Mouse (Mus musculus): ENCODE measurements around the gene Olfr209. TPM values are rescaled to one million over a fixed set of nuclear protein-coding genes. Genes with fewer than 3 reads are reported as not detected.
"Not testable (repeated sequence)": the region's sequence is repeated elsewhere in the genome, so short reads cannot be mapped to it uniquely, and the experiment has no call there.

Gene Olfr209
- polyA plus RNA-seq, 1 experiment from 2014 or later, result not detected

DNA sequence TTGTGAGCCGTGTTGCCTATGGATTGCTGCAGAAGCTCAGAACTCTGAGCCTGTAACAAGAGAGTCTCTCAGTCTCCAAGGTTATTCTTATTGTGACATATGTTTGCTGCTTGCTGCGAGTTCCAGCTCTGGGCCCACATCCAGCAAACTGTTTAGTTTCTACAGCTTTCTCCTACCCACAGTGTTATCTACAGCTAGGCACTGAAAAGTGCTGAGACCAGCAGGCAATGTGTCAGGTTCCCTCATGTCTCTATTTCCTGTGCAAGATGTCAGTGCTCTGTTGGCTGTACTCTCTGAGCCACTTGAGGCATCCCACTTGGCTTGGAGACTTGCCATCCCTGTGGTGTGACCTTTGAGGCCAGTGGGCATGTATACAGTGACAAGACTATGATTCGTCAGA lies 29.5 kb upstream of the Olfr209 start:
- Histone ChIP-seq H3K9me3 (ENCODE audit: control insufficient read depth, low read length) (no peaks in the 10 kb centered on the region), H3K9ac (ENCODE audit: low read length) (no peak overlapping the region), H3K4me2 (ENCODE audit: low read depth, low read length, severe bottlenecking) (no peak overlapping the region), H3K27ac (ENCODE audit: low read depth, low read length) (no peak overlapping the region), H3K36me3 (ENCODE audit: control insufficient read depth, insufficient read depth, low read length) (no peaks in the 10 kb centered on the region), H3K4me1 (replicated peaks; ENCODE audit: control insufficient read depth, insufficient read depth, low read length) (no peaks in the 10 kb centered on the region), H3K27me3 (ENCODE audit: control insufficient read depth, insufficient read depth, low read length) (no peaks in the 10 kb centered on the region), H3K4me3 (ENCODE audit: low read depth, low read length) (no peak overlapping the region)
- DNase-seq (ENCODE audit: low spot score) (no peak), ATAC-seq (replicated peaks; ENCODE audit: low FRiP score) (no peak)
- WGBS, result 76% methylated on average over 3 of the region's 3 CpGs

DNA sequence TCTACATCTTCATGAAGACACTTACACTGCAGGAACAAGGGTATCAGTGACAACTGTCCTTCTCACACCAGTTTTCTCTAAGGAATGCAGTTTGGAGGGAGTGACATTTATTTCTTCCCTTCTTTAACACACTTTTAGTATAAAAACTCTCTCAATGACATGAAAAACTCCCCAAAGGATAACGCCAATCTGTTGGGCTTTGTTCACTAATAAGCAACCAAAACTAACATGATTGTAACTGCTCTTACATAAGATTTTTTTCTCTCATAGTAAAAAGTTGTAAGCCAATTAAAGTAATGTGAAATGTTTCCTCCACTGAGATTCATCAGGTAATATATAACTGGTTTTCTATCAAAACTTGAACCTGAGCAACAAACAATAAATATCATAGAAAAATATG lies 14.6 kb downstream of the Olfr209 start, which contains the start of gene Olfr206:
Gene Olfr206 (minus strand): TSS at position 101 of the 400 bp plus-strand sequence.
- Histone ChIP-seq H3K9ac (ENCODE audit: low read length) (no peak within 1 kb of the TSS), H3K4me3 (ENCODE audit: low read depth, low read length) (no peak within 1 kb of the TSS), H3K36me3 (ENCODE audit: control insufficient read depth, insufficient read depth, low read length) (no peaks in the 10 kb centered on the region), H3K9me3 (ENCODE audit: control insufficient read depth, low read length) (no peaks in the 10 kb centered on the region), H3K27ac (ENCODE audit: low read depth, low read length) (no peak within 1 kb of the TSS), H3K27me3 (ENCODE audit: control insufficient read depth, insufficient read depth, low read length) (no peaks in the 10 kb centered on the region), H3K4me1 (replicated peaks; ENCODE audit: control insufficient read depth, insufficient read depth, low read length) (no peaks in the 10 kb centered on the region), H3K4me2 (ENCODE audit: low read depth, low read length, severe bottlenecking) (no peak within 1 kb of the TSS)
- 87% methylated on average over 1 of the region's 1 CpGs for WGBS
- no peak for DNase-seq (ENCODE audit: low spot score)
- ATAC-seq (replicated peaks; ENCODE audit: low FRiP score), result no peak

DNA sequence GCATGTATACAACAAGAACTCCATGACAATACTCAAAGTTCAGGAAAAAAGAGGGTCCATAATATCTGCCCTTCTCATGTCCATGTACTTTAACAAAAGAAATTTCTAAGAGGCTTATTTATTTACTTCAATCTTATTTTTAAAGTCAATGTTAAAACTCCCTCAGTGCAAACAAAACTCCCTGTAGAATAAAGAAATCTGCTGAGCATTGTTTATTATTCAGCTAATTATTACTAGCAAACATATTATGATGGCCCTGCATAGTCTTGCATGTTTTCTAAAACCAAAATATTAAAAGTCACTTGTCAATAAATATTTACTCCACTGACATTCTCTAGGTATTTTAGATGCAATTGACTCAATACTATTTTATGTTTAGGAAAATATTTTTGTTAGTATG lies 32.8 kb downstream of the Olfr209 start, which contains the start of gene Olfr205:
Gene Olfr205 (minus strand): TSS at position 101 of the 400 bp plus-strand sequence.
- no peak within 1 kb of the TSS for H3K4me2 ChIP-seq (ENCODE audit: low read depth, low read length, severe bottlenecking)
- no peak within 1 kb of the TSS for H3K27ac ChIP-seq (ENCODE audit: low read depth, low read length)
- no peaks in the 10 kb centered on the region for H3K36me3 ChIP-seq (ENCODE audit: control insufficient read depth, insufficient read depth, low read length)
- no peaks in the 10 kb centered on the region for H3K27me3 ChIP-seq (ENCODE audit: control insufficient read depth, insufficient read depth, low read length)
- no peak for ATAC-seq (replicated peaks; ENCODE audit: low FRiP score)
- no peaks in the 10 kb centered on the region for H3K4me1 ChIP-seq (replicated peaks; ENCODE audit: control insufficient read depth, insufficient read depth, low read length)
- H3K9me3 ChIP-seq (ENCODE audit: control insufficient read depth, low read length), result no peaks in the 10 kb centered on the region
- no peak for DNase-seq (ENCODE audit: low spot score)
- no peak within 1 kb of the TSS for H3K4me3 ChIP-seq (ENCODE audit: low read depth, low read length)
- H3K9ac ChIP-seq (ENCODE audit: low read length), result no peak within 1 kb of the TSS

DNA sequence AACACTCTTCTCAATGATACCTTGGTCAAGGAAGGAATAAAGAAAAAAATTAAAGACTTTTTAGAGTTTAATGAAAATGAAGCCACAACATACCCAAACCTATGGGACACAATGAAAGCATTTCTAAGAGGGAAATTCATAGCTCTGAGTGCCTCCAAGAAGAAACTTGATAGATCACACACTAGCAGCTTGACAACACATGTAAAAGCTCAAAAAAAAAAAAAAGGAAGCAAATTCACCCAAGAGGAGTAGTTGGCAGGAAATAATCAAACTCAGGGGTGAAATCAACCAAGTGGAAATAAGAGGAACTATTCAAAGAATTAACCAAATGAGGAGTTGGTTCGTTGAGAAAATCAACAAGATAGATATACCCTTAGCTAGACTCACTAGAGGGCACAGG lies 40.5 kb downstream of the Olfr209 start:
- not testable (repeated sequence) for H3K4me3 ChIP-seq (ENCODE audit: low read depth, low read length); H3K9me3 ChIP-seq (ENCODE audit: control insufficient read depth, low read length); H3K9ac ChIP-seq (ENCODE audit: low read length); H3K4me1 ChIP-seq (replicated peaks; ENCODE audit: control insufficient read depth, insufficient read depth, low read length); H3K36me3 ChIP-seq (ENCODE audit: control insufficient read depth, insufficient read depth, low read length); H3K27ac ChIP-seq (ENCODE audit: low read depth, low read length); H3K4me2 ChIP-seq (ENCODE audit: low read depth, low read length, severe bottlenecking); H3K27me3 ChIP-seq (ENCODE audit: control insufficient read depth, insufficient read depth, low read length); DNase-seq (ENCODE audit: low spot score); ATAC-seq (replicated peaks; ENCODE audit: low FRiP score)
- 56% methylated on average over 1 of the region's 1 CpGs for WGBS

DNA sequence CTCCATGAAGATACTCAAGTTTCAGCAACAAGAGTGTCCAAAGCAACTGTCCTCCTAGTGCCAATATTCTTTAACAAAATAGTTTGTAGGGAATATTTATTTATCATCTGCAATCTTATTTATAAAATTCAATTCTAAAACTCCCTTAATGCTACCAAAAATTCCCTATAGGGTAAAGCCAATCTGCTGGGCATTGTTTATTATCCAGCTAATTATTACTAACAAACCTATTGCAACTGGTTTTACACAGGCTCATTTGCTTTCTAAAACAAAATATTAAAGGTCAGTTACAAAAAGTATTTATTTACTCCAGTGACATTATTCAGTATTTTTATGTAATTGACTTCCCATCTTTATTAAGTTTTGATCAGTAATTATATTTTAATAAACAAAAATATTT lies 45.6 kb downstream of the Olfr209 start, which contains the start of gene Olfr204:
Gene Olfr204 (minus strand): TSS at position 101 of the 400 bp plus-strand sequence.
- Histone ChIP-seq H3K9me3 (ENCODE audit: control insufficient read depth, low read length) (no peaks in the 10 kb centered on the region), H3K27ac (ENCODE audit: low read depth, low read length) (no peak within 1 kb of the TSS)

More for the DNA sequence above, 45.6 kb downstream of the Olfr209 start, which contains the start of gene Olfr204:
- Histone ChIP-seq H3K4me2 (ENCODE audit: low read depth, low read length, severe bottlenecking) (no peak within 1 kb of the TSS), H3K27me3 (ENCODE audit: control insufficient read depth, insufficient read depth, low read length) (no peaks in the 10 kb centered on the region), H3K4me1 (replicated peaks; ENCODE audit: control insufficient read depth, insufficient read depth, low read length) (no peaks in the 10 kb centered on the region), H3K36me3 (ENCODE audit: control insufficient read depth, insufficient read depth, low read length) (no peaks in the 10 kb centered on the region), H3K4me3 (ENCODE audit: low read depth, low read length) (no peak within 1 kb of the TSS), H3K9ac (ENCODE audit: low read length) (no peak within 1 kb of the TSS)
- no peak for ATAC-seq (replicated peaks; ENCODE audit: low FRiP score)
- no peak for DNase-seq (ENCODE audit: low spot score)

Other genes with a start within 250 kb of the Olfr209 start
- gene Olfr194, start 242.9 kb downstream of the Olfr209 start, polyA plus RNA-seq (2014; fragmentation: Nextera tagmentation; extraction: Ambion mirVana), result not detected in 2 replicates
- gene Olfr195, start 216.9 kb downstream of the Olfr209 start, polyA plus RNA-seq (2014; fragmentation: Nextera tagmentation; extraction: Ambion mirVana), result not detected in 2 replicates
- gene Olfr196, start 193.5 kb downstream of the Olfr209 start, polyA plus RNA-seq (2014; fragmentation: Nextera tagmentation; extraction: Ambion mirVana), result not detected in 2 replicates
- not detected in 2 replicates for gene Olfr198, start 160.5 kb downstream of the Olfr209 start, polyA plus RNA-seq (2014; fragmentation: Nextera tagmentation; extraction: Ambion mirVana)
- gene Olfr199, start 144.2 kb downstream of the Olfr209 start, polyA plus RNA-seq (2014; fragmentation: Nextera tagmentation; extraction: Ambion mirVana), result not detected in 2 replicates
- gene Olfr201, start 91.4 kb downstream of the Olfr209 start, polyA plus RNA-seq (2014; fragmentation: Nextera tagmentation; extraction: Ambion mirVana), result not detected in 2 replicates
- not detected in 2 replicates for gene Olfr202, start 77.2 kb downstream of the Olfr209 start, polyA plus RNA-seq (2014; fragmentation: Nextera tagmentation; extraction: Ambion mirVana)
- not detected in 2 replicates for gene Olfr203, start 65.1 kb downstream of the Olfr209 start, polyA plus RNA-seq (2014; fragmentation: Nextera tagmentation; extraction: Ambion mirVana)
- gene Olfr204, start 45.7 kb downstream of the Olfr209 start, polyA plus RNA-seq (2014; fragmentation: Nextera tagmentation; extraction: Ambion mirVana), result not detected in 2 replicates
- gene Olfr205, start 32.9 kb downstream of the Olfr209 start, polyA plus RNA-seq (2014; fragmentation: Nextera tagmentation; extraction: Ambion mirVana), result not detected in 2 replicates
- gene Olfr206, start 14.7 kb downstream of the Olfr209 start, polyA plus RNA-seq (2014; fragmentation: Nextera tagmentation; extraction: Ambion mirVana), result not detected in 2 replicates
- 0.07 TPM in 1 of 2 replicates, not detected in the other for gene Gabrr3, start 43.3 kb upstream of the Olfr209 start, polyA plus RNA-seq (2014; fragmentation: Nextera tagmentation; extraction: Ambion mirVana)
- gene Riox2, start 107.8 kb upstream of the Olfr209 start, polyA plus RNA-seq (2014; fragmentation: Nextera tagmentation; extraction: Ambion mirVana), result 30.7 and 31.1 TPM in 2 replicates
- gene Crybg3, start 237.0 kb upstream of the Olfr209 start, polyA plus RNA-seq (2014; fragmentation: Nextera tagmentation; extraction: Ambion mirVana), result 6.0 and 6.5 TPM in 2 replicates

All from forebrain, embryonic 11.5 days (tissue).